In genomic region chr6:127561231-127562020, GRCm38 (mm10) we compare ENCODE assay signal across 8 mouse cellular contexts. TPM values are rescaled to one million over a fixed set of nuclear protein-coding genes. Genes with fewer than 3 reads are reported as not detected.
A peak's percentile ranks its signal among the peaks of the same experiment; 100 is the strongest.
DNase-seq lines count a peak whose midpoint lies in the region; ATAC-seq lines count a peak whose summit lies in the region.

Gene Cracr2a (plus strand): TSS chr6:127561338.

- no peaks in the 10 kb centered on the region for H3K9me3 ChIP-seq in heart, embryonic 13.5 days
- no peaks in the 10 kb centered on the region for H3K9me3 ChIP-seq in kidney, embryonic 16.5 days (ENCODE audit: low read length)
- H3K9me3 ChIP-seq in liver, embryonic 12.5 days (replicated peaks): no peaks in the 10 kb centered on the region

- H3K4me2 ChIP-seq in heart, embryonic 13.5 days: peak within 1 kb of the TSS; percentile 92
- peak within 1 kb of the TSS; percentile 76 for H3K4me2 ChIP-seq in kidney, embryonic 16.5 days (replicated peaks; ENCODE audit: low read depth, low read length)
- peak within 1 kb of the TSS; percentile 87 for H3K4me2 ChIP-seq in liver, embryonic 12.5 days

- peaks cover 3% of the 10 kb centered on the region; the same call in 1 of the 2 replicates for H3K27me3 ChIP-seq in heart, embryonic 13.5 days (replicated peaks)
- no peaks in the 10 kb centered on the region for H3K27me3 ChIP-seq in kidney, embryonic 16.5 days (ENCODE audit: insufficient read depth, low read length)
- no peaks in the 10 kb centered on the region; the same call in 1 of the 2 replicates for H3K27me3 ChIP-seq in liver, embryonic 12.5 days (replicated peaks)
- H3K27me3 ChIP-seq in splenic B cell, adult 2 months (ENCODE audit: control insufficient read depth, insufficient read depth, low read length, poor library complexity, severe bottlenecking): no peaks in the 10 kb centered on the region

- peak within 1 kb of the TSS; percentile 64 for H3K4me3 ChIP-seq in heart, embryonic 13.5 days
- peak within 1 kb of the TSS; percentile 50 for H3K4me3 ChIP-seq in kidney, embryonic 16.5 days (ENCODE audit: low read length)
- peak within 1 kb of the TSS; percentile 64 for H3K4me3 ChIP-seq in liver, embryonic 12.5 days

- WGBS in heart, embryonic 13.5 days: 0% methylated on average over 22 of the region's 22 CpGs
- WGBS in kidney, embryonic 16.5 days: under 1% methylated on average over 22 of the region's 22 CpGs
- WGBS in liver, embryonic 12.5 days (ENCODE audit: insufficient replicate concordance): 0% methylated on average over 22 of the region's 22 CpGs

- H3K27ac ChIP-seq in heart, embryonic 13.5 days (replicated peaks): peak within 1 kb of the TSS; percentile 71; the same call in 1 of the 2 replicates
- peak within 1 kb of the TSS; percentile 61 for H3K27ac ChIP-seq in kidney, embryonic 16.5 days (ENCODE audit: low read length)
- H3K27ac ChIP-seq in liver, embryonic 12.5 days: peak within 1 kb of the TSS; percentile 17; the same call in 1 of the 2 replicates

- H3K36me3 ChIP-seq in heart, embryonic 13.5 days: no peaks in the 10 kb centered on the region
- H3K36me3 ChIP-seq in kidney, embryonic 16.5 days (ENCODE audit: insufficient read depth, low read length): no peaks in the 10 kb centered on the region
- no peaks in the 10 kb centered on the region for H3K36me3 ChIP-seq in liver, embryonic 12.5 days
- no peaks in the 10 kb centered on the region for H3K36me3 ChIP-seq in splenic B cell, adult 2 months (ENCODE audit: control insufficient read depth, insufficient read depth, low read length, poor library complexity, severe bottlenecking)

- peak within 1 kb of the TSS; percentile 79 for H3K9ac ChIP-seq in heart, embryonic 13.5 days
- peak within 1 kb of the TSS; percentile 65 for H3K9ac ChIP-seq in kidney, embryonic 16.5 days (replicated peaks; ENCODE audit: low read length)
- peak within 1 kb of the TSS; percentile 71 for H3K9ac ChIP-seq in liver, embryonic 12.5 days

- peak; percentile 80 to 87 for DNase-seq in CD8-positive naive resting alpha-beta T cell, adult 2 months (ENCODE audit: low read depth in 2 of 2, low spot score in 2 of 2)
- DNase-seq in c-Kit-positive CD71-negative TER-119-negative erythroid progenitor cells, embryonic 14.5 days (ENCODE audit: low read depth): peak; percentile 62
- DNase-seq in fibroblast of lung, adult 2 months (ENCODE audit: low read depth): peak; percentile 64
- peak; percentile 90 for DNase-seq in naive thymus-derived CD4-positive, alpha-beta T cell, adult 2 months (ENCODE audit: low read depth)
- peak; percentile 80 for DNase-seq in splenic B cell, adult 2 months (ENCODE audit: low read depth, low spot score)

- peaks cover 20% of the 10 kb centered on the region for H3K4me1 ChIP-seq in heart, embryonic 13.5 days
- H3K4me1 ChIP-seq in kidney, embryonic 16.5 days (ENCODE audit: insufficient read depth, low read length): peaks cover 7% of the 10 kb centered on the region; the same call in 1 of the 2 replicates
- peaks cover 21% of the 10 kb centered on the region for H3K4me1 ChIP-seq in liver, embryonic 12.5 days

- ATAC-seq in heart, embryonic 13.5 days (ENCODE audit: extremely low read depth, insufficient number of reproducible peaks, low FRiP score, low TSS enrichment): peak; percentile 78; the same call in 1 of the 2 replicates
- ATAC-seq in kidney, embryonic 16.5 days (ENCODE audit: low FRiP score, low TSS enrichment): peak; percentile 95
- peak; percentile 92 for ATAC-seq in liver, embryonic 12.5 days

RNA-seq across cellular contexts. Expression of gene Cracr2a, which starts in this region (rescaled TPM):
- 1.2 and 1.3 TPM in 2 replicates for polyA plus RNA-seq in heart, embryonic 13.5 days (2015; fragmentation: Nextera tagmentation; extraction: Ambion mirVana)
- polyA plus RNA-seq in kidney, embryonic 16.5 days (2015; fragmentation: Nextera tagmentation; extraction: Ambion mirVana): 1.8 and 2.0 TPM in 2 replicates
- 1.3 and 1.7 TPM in 2 replicates for polyA plus RNA-seq in liver, embryonic 12.5 days (2016; fragmentation: Nextera tagmentation; extraction: Ambion mirVana)

Comparison
In these comparisons a context has a peak if more than half of its experiments do, and no peak if none do; other contexts are left out.
1. Peak in every context shown above with its lines: DNase-seq, ATAC-seq, H3K4me3 ChIP-seq and H3K27ac ChIP-seq.
2. H3K27ac ChIP-seq: peak in every context shown above with its lines; median percentile 71 in heart, embryonic 13.5 days; 61 in kidney, embryonic 16.5 days; 17 in liver, embryonic 12.5 days.